Mouse (Mus musculus) megakaryocyte, embryonic 14.5 days (primary cell): Measurements from ENCODE around the gene 1110059E24Rik. TPM values are rescaled to one million over a fixed set of nuclear protein-coding genes. Genes with fewer than 3 reads are reported as not detected.

Experiments
- H3K27me3 ChIP-seq: replicated peaks from 2 replicates; pipeline ENCODE3; 2012; ENCODE audit warnings: inconsistent platforms
- H3K36me3 ChIP-seq: replicated peaks from 2 replicates; pipeline ENCODE3; 2012; ENCODE audit warnings: low read length, inconsistent platforms, mixed read lengths
- H3K4me1 ChIP-seq: 2 replicates; pipeline ENCODE4 v1.6.1; 2012; ENCODE audit warnings: inconsistent platforms
- H3K4me3 ChIP-seq: replicated peaks from 2 replicates; pipeline ENCODE3; 2012; ENCODE audit warnings: moderate library complexity, mild to moderate bottlenecking, inconsistent platforms
- H3K9me3 ChIP-seq: 2 replicates; pipeline ENCODE4 v1.6.1; 2012; ENCODE audit warnings: inconsistent platforms
- FLI1 ChIP-seq: IDR thresholded peaks from 2 replicates; pipeline ENCODE4 v1.6.1; 2012; ENCODE audit warnings: low read length, inconsistent platforms, mixed read lengths
- GATA1 ChIP-seq: IDR thresholded peaks from 3 replicates; pipeline ENCODE4 v1.6.1; 2012; ENCODE audit warnings: mixed read lengths, low read length, inconsistent platforms, borderline replicate concordance
- polyA plus RNA-seq: library from polyadenylated mRNA; stranded (reverse); fragments of >175 nt; gene quantifications from 2 replicates; pipeline ENCODE4 v1.2.3, GENCODE M21; 2012; ENCODE audit warnings: low replicate concordance; ENCODE audit not compliant: insufficient read depth

1110059E24Rik gene
- polyA plus RNA-seq, 1 experiment, result not detected

GRCm38 (mm10) chr19:21563789-21564460 is 88.9 kb downstream of the 1110059E24Rik start:
- H3K4me3 ChIP-seq, result peak overlapping the region; percentile 17
- H3K4me1 ChIP-seq, result peaks cover 90% of the 10 kb centered on the region
- TF ChIP-seq GATA1, result no peak
- no peak for TF ChIP-seq FLI1
- peaks cover 6% of the 10 kb centered on the region for H3K9me3 ChIP-seq
- peaks cover 40% of the 10 kb centered on the region for H3K36me3 ChIP-seq
- H3K27me3 ChIP-seq, result no peaks in the 10 kb centered on the region

DNA sequence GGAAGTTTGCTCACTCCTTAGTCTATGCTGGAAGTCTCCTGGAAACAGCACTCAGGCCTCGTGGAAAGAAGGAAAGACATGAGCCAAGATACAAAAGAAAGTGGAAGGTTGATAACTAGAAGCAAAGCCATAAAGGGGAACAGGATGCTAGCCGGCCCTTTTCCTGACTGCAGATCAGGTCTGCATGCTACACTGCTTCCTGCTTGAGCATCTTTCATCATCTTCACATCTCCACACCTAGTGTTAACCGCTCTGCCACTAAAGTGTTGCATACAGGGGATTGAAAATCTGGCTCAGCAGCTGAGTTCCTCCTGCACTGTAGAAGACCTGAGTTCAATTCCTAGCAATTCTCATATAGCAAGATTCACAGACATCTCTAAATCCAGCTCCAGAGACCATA is 89.8 kb downstream of the 1110059E24Rik start:
- TF ChIP-seq FLI1 (no peak), GATA1 (no peak)

DNA sequence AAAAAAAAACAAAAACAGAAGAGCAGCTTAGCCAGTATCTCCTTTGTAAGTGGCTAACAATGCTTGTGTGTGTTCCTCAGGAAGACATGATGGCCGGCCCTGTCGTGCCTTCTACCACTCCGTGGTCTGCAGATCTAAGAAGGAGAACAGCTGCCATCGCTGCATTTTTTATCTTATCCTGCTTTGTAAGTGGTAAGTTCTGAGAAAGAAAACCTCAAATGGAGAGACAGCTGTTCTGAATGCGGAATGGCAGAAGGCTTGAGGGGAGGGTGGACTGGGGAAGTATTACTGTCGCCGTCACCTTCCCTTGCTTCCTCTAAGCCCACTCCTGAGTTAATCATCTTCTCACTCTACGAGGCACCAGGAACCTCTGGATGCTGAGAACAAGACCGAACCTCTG is 100.0 kb downstream of the 1110059E24Rik start:
- Histone ChIP-seq H3K4me3 (no peak overlapping the region), H3K4me1 (peaks cover 58% of the 10 kb centered on the region), H3K36me3 (peaks cover 19% of the 10 kb centered on the region), H3K9me3 (no peaks in the 10 kb centered on the region), H3K27me3 (no peaks in the 10 kb centered on the region)
- TF ChIP-seq FLI1 (no peak), GATA1 (no peak)

More for the DNA sequence above, 89.8 kb downstream of the 1110059E24Rik start:
- Histone ChIP-seq H3K36me3 (peaks cover 44% of the 10 kb centered on the region), H3K4me1 (peaks cover 86% of the 10 kb centered on the region), H3K27me3 (no peaks in the 10 kb centered on the region), H3K4me3 (peak overlapping the region; percentile 54), H3K9me3 (peaks cover 6% of the 10 kb centered on the region)

- Histone ChIP-seq H3K36me3 (peaks cover 12% of the 10 kb centered on the region), H3K27me3 (no peaks in the 10 kb centered on the region), H3K4me1 (peaks cover 64% of the 10 kb centered on the region), H3K9me3 (no peaks in the 10 kb centered on the region), H3K4me3 (peak overlapping the region; percentile 66)
- TF ChIP-seq FLI1, result no peak
- TF ChIP-seq GATA1, result no peak
Measured at GRCm38 (mm10) chr19:21551921-21552536, 100.7 kb downstream of the 1110059E24Rik start.

DNA sequence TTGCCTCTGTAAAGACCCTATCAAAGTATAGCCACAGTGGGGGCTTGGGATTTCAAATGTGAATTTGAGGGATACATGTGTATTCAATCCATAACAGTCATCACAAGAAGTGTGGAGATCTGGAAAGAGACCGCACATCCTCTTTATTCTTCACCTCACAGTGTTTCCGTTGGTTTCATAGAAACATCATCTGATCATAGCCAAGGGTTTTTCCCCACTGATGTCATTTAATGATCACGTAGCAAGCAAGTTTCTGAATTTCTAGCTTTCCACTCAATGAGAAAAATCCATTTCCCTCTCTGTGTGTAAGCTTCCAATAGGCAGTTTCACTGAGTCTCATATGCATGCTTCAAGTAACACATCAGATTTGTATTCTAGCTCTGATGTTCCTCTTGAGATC is 103.1 kb downstream of the 1110059E24Rik start:
- Histone ChIP-seq H3K36me3 (peaks cover 10% of the 10 kb centered on the region), H3K27me3 (no peaks in the 10 kb centered on the region), H3K4me1 (peaks cover 58% of the 10 kb centered on the region), H3K9me3 (no peaks in the 10 kb centered on the region), H3K4me3 (no peak overlapping the region)
- no peak for TF ChIP-seq FLI1
- TF ChIP-seq GATA1, result no peak

GRCm38 (mm10) chr19:21548947-21549346 is 103.8 kb downstream of the 1110059E24Rik start:
- Histone ChIP-seq H3K27me3 (no peaks in the 10 kb centered on the region), H3K4me3 (no peak overlapping the region), H3K9me3 (no peaks in the 10 kb centered on the region), H3K36me3 (peaks cover 10% of the 10 kb centered on the region), H3K4me1 (peaks cover 53% of the 10 kb centered on the region)
- TF ChIP-seq FLI1 (no peak), GATA1 (no peak)

GRCm38 (mm10) chr19:21537125-21537524 is 115.7 kb downstream of the 1110059E24Rik start:
- Histone ChIP-seq H3K27me3 (no peaks in the 10 kb centered on the region), H3K4me3 (no peak overlapping the region), H3K9me3 (no peaks in the 10 kb centered on the region), H3K36me3 (no peaks in the 10 kb centered on the region), H3K4me1 (peaks cover 19% of the 10 kb centered on the region)
- TF ChIP-seq GATA1 (no peak), FLI1 (no peak)

Other genes with a start within 250 kb of the 1110059E24Rik start
- gene Gda, start 179.5 kb downstream of the 1110059E24Rik start, polyA plus RNA-seq, result 2.8 and 4.7 TPM in 2 replicates
- 2.5 and 10.1 TPM in 2 replicates for gene Abhd17b, start 209 bp upstream of the 1110059E24Rik start, polyA plus RNA-seq
- gene Cemip2, start 125.4 kb upstream of the 1110059E24Rik start, polyA plus RNA-seq, result 0.12 and 1.7 TPM in 2 replicates